Mouse (Mus musculus): ENCODE data around the gene Mylk2.

Gene Mylk2

GRCm38 (mm10) chr2:152911031-152911430, at the start of gene Mylk2:
Mylk2 (plus strand) TSS chr2:152911352.
- DNase-seq (ENCODE audit: low read depth, low spot score) = no peak

GRCm38 (mm10) chr2:152861891-152862290, 49.3 kb upstream of the Mylk2 start:
- DNase-seq (ENCODE audit: low read depth, low spot score) = no peak

- no peak for DNase-seq (ENCODE audit: low read depth, low spot score)
These were observed 48.5 kb upstream of the Mylk2 start for GRCm38 (mm10) chr2:152862638-152863037.

- DNase-seq (ENCODE audit: low read depth, low spot score) = no peak
These were observed 47.8 kb upstream of the Mylk2 start for GRCm38 (mm10) chr2:152863346-152863745.

GRCm38 (mm10) chr2:152878239-152878638, 32.9 kb upstream of the Mylk2 start:
- DNase-seq (ENCODE audit: low read depth, low spot score) = no peak

GRCm38 (mm10) chr2:152880898-152881297, 30.3 kb upstream of the Mylk2 start:
- DNase-seq (ENCODE audit: low read depth, low spot score) = no peak

- DNase-seq (ENCODE audit: low read depth, low spot score) = peak; percentile 68
These were observed 27.0 kb upstream of the Mylk2 start for GRCm38 (mm10) chr2:152884101-152884645.

GRCm38 (mm10) chr2:152887230-152887629, 23.9 kb upstream of the Mylk2 start:
- DNase-seq (ENCODE audit: low read depth, low spot score) = no peak

GRCm38 (mm10) chr2:152888774-152889173, 22.4 kb upstream of the Mylk2 start:
- DNase-seq (ENCODE audit: low read depth, low spot score) = no peak

GRCm38 (mm10) chr2:152895834-152896233, 15.3 kb upstream of the Mylk2 start:
- DNase-seq (ENCODE audit: low read depth, low spot score) = no peak

- DNase-seq (ENCODE audit: low read depth, low spot score) = no peak
These were observed 14.2 kb upstream of the Mylk2 start for GRCm38 (mm10) chr2:152896926-152897325.

- no peak for DNase-seq (ENCODE audit: low read depth, low spot score)
These were observed 12.1 kb upstream of the Mylk2 start for GRCm38 (mm10) chr2:152899011-152899410.

GRCm38 (mm10) chr2:152901296-152901695, 9.9 kb upstream of the Mylk2 start:
- no peak for DNase-seq (ENCODE audit: low read depth, low spot score)

GRCm38 (mm10) chr2:152902658-152903057, 8.5 kb upstream of the Mylk2 start:
- no peak for DNase-seq (ENCODE audit: low read depth, low spot score)

- DNase-seq (ENCODE audit: low read depth, low spot score) = no peak
These were observed 7.6 kb upstream of the Mylk2 start for GRCm38 (mm10) chr2:152903586-152903985.

- no peak for DNase-seq (ENCODE audit: low read depth, low spot score)
These were observed 7.0 kb upstream of the Mylk2 start for GRCm38 (mm10) chr2:152904127-152904643.

GRCm38 (mm10) chr2:152905036-152905829, 5.9 kb upstream of the Mylk2 start:
- DNase-seq (ENCODE audit: low read depth, low spot score) = no peak

GRCm38 (mm10) chr2:152906274-152907037, 4.7 kb upstream of the Mylk2 start:
- no peak for DNase-seq (ENCODE audit: low read depth, low spot score)

- no peak for DNase-seq (ENCODE audit: low read depth, low spot score)
These were observed 3.8 kb upstream of the Mylk2 start for GRCm38 (mm10) chr2:152907114-152907943.

GRCm38 (mm10) chr2:152909848-152910247, 1.3 kb upstream of the Mylk2 start:
- DNase-seq (ENCODE audit: low read depth, low spot score) = no peak

- DNase-seq (ENCODE audit: low read depth, low spot score) = no peak
These were observed 280 bp downstream of the Mylk2 start for GRCm38 (mm10) chr2:152911432-152911831.
